Mouse (Mus musculus): ENCODE results near the gene Emid1. TPM values are rescaled to one million over a fixed set of nuclear protein-coding genes. Genes with fewer than 3 reads are reported as not detected.

The Emid1 gene
- polyA plus RNA-seq, 1 experiment: 56.7 TPM

- TF ChIP-seq CTCF (IDR thresholded peaks at IDR 0.05; ENCODE audit: borderline replicate concordance, control insufficient read depth, extremely low read depth, insufficient read depth, low read length, poor library complexity): no peak
- no peak for TF ChIP-seq POLR2A (IDR thresholded peaks at IDR 0.05; ENCODE audit: control insufficient read depth, extremely low read depth, insufficient read depth, low read length, poor library complexity)
- Histone ChIP-seq H3K4me3 (ENCODE audit: control insufficient read depth, insufficient read depth, low read length) (no peak overlapping the region), H3K27ac (ENCODE audit: control insufficient read depth, insufficient read depth, low read length) (no peak overlapping the region), H3K36me3 (ENCODE audit: control insufficient read depth, insufficient read depth, low read length) (no peaks in the 10 kb centered on the region), H3K4me1 (replicated peaks; ENCODE audit: control insufficient read depth, insufficient read depth, low read length) (peaks cover 27% of the 10 kb centered on the region), H3K27me3 (ENCODE audit: control insufficient read depth, insufficient read depth, low read length) (peaks cover 50% of the 10 kb centered on the region)
- DNase-seq: peak; percentile 48
- WGBS: 2% methylated on average over 62 of the region's 62 CpGs
These were observed 90.5 kb downstream of the Emid1 start for GRCm38 (mm10) chr11:5061413-5062139.

GRCm38 (mm10) chr11:5060756-5061412, 91.2 kb downstream of the Emid1 start:
- H3K27me3 ChIP-seq (ENCODE audit: control insufficient read depth, insufficient read depth, low read length): peaks cover 50% of the 10 kb centered on the region
- H3K27ac ChIP-seq (ENCODE audit: control insufficient read depth, insufficient read depth, low read length): no peak overlapping the region
- H3K36me3 ChIP-seq (ENCODE audit: control insufficient read depth, insufficient read depth, low read length): no peaks in the 10 kb centered on the region
- TF ChIP-seq CTCF (IDR thresholded peaks at IDR 0.05; ENCODE audit: borderline replicate concordance, control insufficient read depth, extremely low read depth, insufficient read depth, low read length, poor library complexity) (no peak), POLR2A (IDR thresholded peaks at IDR 0.05; ENCODE audit: control insufficient read depth, extremely low read depth, insufficient read depth, low read length, poor library complexity) (no peak)
- peaks cover 27% of the 10 kb centered on the region for H3K4me1 ChIP-seq (replicated peaks; ENCODE audit: control insufficient read depth, insufficient read depth, low read length)
- H3K4me3 ChIP-seq (ENCODE audit: control insufficient read depth, insufficient read depth, low read length): no peak overlapping the region
- no peak for DNase-seq
- WGBS: 69% methylated on average over 28 of the region's 28 CpGs

GRCm38 (mm10) chr11:5059704-5060156, 92.3 kb downstream of the Emid1 start:
- H3K36me3 ChIP-seq (ENCODE audit: control insufficient read depth, insufficient read depth, low read length): no peaks in the 10 kb centered on the region
- 19% methylated on average over 27 of the region's 27 CpGs for WGBS
- peaks cover 21% of the 10 kb centered on the region for H3K4me1 ChIP-seq (replicated peaks; ENCODE audit: control insufficient read depth, insufficient read depth, low read length)
- TF ChIP-seq POLR2A (IDR thresholded peaks at IDR 0.05; ENCODE audit: control insufficient read depth, extremely low read depth, insufficient read depth, low read length, poor library complexity) (no peak), CTCF (IDR thresholded peaks at IDR 0.05; ENCODE audit: borderline replicate concordance, control insufficient read depth, extremely low read depth, insufficient read depth, low read length, poor library complexity) (peak; percentile 90)
- no peak for DNase-seq
- peaks cover 42% of the 10 kb centered on the region; the same call in 1 of the 2 replicates for H3K27me3 ChIP-seq (ENCODE audit: control insufficient read depth, insufficient read depth, low read length)
- no peak overlapping the region for H3K4me3 ChIP-seq (ENCODE audit: control insufficient read depth, insufficient read depth, low read length)
- no peak overlapping the region for H3K27ac ChIP-seq (ENCODE audit: control insufficient read depth, insufficient read depth, low read length)

- H3K36me3 ChIP-seq (ENCODE audit: control insufficient read depth, insufficient read depth, low read length): no peaks in the 10 kb centered on the region
- no peak for DNase-seq
- H3K4me1 ChIP-seq (replicated peaks; ENCODE audit: control insufficient read depth, insufficient read depth, low read length): peaks cover 21% of the 10 kb centered on the region
- peaks cover 39% of the 10 kb centered on the region; the same call in 1 of the 2 replicates for H3K27me3 ChIP-seq (ENCODE audit: control insufficient read depth, insufficient read depth, low read length)
- WGBS: 43% methylated on average over 14 of the region's 14 CpGs
- no peak overlapping the region for H3K27ac ChIP-seq (ENCODE audit: control insufficient read depth, insufficient read depth, low read length)
- TF ChIP-seq POLR2A (IDR thresholded peaks at IDR 0.05; ENCODE audit: control insufficient read depth, extremely low read depth, insufficient read depth, low read length, poor library complexity) (no peak), CTCF (IDR thresholded peaks at IDR 0.05; ENCODE audit: borderline replicate concordance, control insufficient read depth, extremely low read depth, insufficient read depth, low read length, poor library complexity) (no peak)
- no peak overlapping the region for H3K4me3 ChIP-seq (ENCODE audit: control insufficient read depth, insufficient read depth, low read length)
These were observed 92.8 kb downstream of the Emid1 start for GRCm38 (mm10) chr11:5059230-5059629.

GRCm38 (mm10) chr11:5058783-5059182, 93.3 kb downstream of the Emid1 start:
- H3K4me1 ChIP-seq (replicated peaks; ENCODE audit: control insufficient read depth, insufficient read depth, low read length): peaks cover 21% of the 10 kb centered on the region
- no peak overlapping the region for H3K4me3 ChIP-seq (ENCODE audit: control insufficient read depth, insufficient read depth, low read length)
- H3K36me3 ChIP-seq (ENCODE audit: control insufficient read depth, insufficient read depth, low read length): no peaks in the 10 kb centered on the region
- no peak overlapping the region for H3K27ac ChIP-seq (ENCODE audit: control insufficient read depth, insufficient read depth, low read length)
- TF ChIP-seq CTCF (IDR thresholded peaks at IDR 0.05; ENCODE audit: borderline replicate concordance, control insufficient read depth, extremely low read depth, insufficient read depth, low read length, poor library complexity) (no peak), POLR2A (IDR thresholded peaks at IDR 0.05; ENCODE audit: control insufficient read depth, extremely low read depth, insufficient read depth, low read length, poor library complexity) (no peak)
- no peak for DNase-seq
- H3K27me3 ChIP-seq (ENCODE audit: control insufficient read depth, insufficient read depth, low read length): peaks cover 36% of the 10 kb centered on the region; the same call in 1 of the 2 replicates
- 39% methylated on average over 9 of the region's 9 CpGs for WGBS

- WGBS: 2% methylated on average over 76 of the region's 77 CpGs
- peak; percentile 43 for DNase-seq
- H3K27me3 ChIP-seq (ENCODE audit: control insufficient read depth, insufficient read depth, low read length): peaks cover 33% of the 10 kb centered on the region; the same call in 1 of the 2 replicates
These were observed 94.0 kb downstream of the Emid1 start, which contains the start of gene Rasl10a for GRCm38 (mm10) chr11:5057856-5058641. Rasl10a (plus strand) TSS chr11:5058128.

More at GRCm38 (mm10) chr11:5057856-5058641, 94.0 kb downstream of the Emid1 start, which contains the start of gene Rasl10a:
- TF ChIP-seq CTCF (IDR thresholded peaks at IDR 0.05; ENCODE audit: borderline replicate concordance, control insufficient read depth, extremely low read depth, insufficient read depth, low read length, poor library complexity) (no peak), POLR2A (IDR thresholded peaks at IDR 0.05; ENCODE audit: control insufficient read depth, extremely low read depth, insufficient read depth, low read length, poor library complexity) (no peak)
- peak within 1 kb of the TSS; percentile 46 for H3K4me3 ChIP-seq (ENCODE audit: control insufficient read depth, insufficient read depth, low read length)
- peaks cover 21% of the 10 kb centered on the region for H3K4me1 ChIP-seq (replicated peaks; ENCODE audit: control insufficient read depth, insufficient read depth, low read length)
- H3K27ac ChIP-seq (ENCODE audit: control insufficient read depth, insufficient read depth, low read length): no peak within 1 kb of the TSS
- no peaks in the 10 kb centered on the region for H3K36me3 ChIP-seq (ENCODE audit: control insufficient read depth, insufficient read depth, low read length)
